Mouse (Mus musculus): ENCODE data around the gene Panx3.

Panx3 gene

DNA sequence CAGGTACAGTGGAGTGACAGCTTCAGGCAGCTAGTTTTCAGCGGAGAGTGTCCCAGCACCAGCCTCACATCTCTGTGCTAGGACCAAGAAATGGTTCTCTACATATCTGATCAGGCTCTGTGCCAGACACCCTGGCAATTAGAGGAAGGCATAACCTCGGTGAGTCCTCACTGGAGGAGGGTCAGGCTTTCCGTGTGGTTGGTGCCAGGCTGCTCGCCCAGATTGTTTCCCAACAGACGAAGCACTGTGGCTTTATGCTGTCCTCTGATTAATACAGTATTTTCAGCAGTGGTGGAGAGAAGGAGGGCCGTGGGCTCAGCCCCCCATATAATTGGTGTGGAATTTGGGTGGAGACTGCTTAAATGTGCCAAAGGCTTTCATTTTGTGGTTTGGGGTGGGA lies at the start of gene Panx3:
Gene Panx3 (minus strand): TSS at position 121 of the 400 bp plus-strand sequence.
- DNase-seq, result no peak

DNA sequence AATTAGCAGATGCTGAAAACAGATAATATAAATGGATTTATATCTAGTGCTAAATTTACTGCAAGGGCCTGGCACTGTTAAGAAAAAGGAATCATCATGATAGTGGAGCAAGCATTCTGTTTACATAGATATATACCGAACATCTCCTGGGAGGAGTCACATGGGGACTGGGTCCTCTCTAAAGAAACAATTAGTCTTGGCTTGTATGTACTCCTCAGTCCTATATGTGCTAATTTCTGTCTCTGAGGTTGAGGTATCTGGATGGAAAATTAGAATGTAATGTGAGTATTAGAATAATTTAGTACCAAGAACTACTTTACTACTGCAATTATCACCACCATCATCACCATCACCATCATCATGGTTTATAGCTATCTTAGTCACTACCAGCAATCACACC lies 47.1 kb upstream of the Panx3 start, which contains the start of gene Olfr160:
Gene Olfr160 (minus strand): TSS at position 101 of the 400 bp plus-strand sequence.
- no peak for DNase-seq

DNA sequence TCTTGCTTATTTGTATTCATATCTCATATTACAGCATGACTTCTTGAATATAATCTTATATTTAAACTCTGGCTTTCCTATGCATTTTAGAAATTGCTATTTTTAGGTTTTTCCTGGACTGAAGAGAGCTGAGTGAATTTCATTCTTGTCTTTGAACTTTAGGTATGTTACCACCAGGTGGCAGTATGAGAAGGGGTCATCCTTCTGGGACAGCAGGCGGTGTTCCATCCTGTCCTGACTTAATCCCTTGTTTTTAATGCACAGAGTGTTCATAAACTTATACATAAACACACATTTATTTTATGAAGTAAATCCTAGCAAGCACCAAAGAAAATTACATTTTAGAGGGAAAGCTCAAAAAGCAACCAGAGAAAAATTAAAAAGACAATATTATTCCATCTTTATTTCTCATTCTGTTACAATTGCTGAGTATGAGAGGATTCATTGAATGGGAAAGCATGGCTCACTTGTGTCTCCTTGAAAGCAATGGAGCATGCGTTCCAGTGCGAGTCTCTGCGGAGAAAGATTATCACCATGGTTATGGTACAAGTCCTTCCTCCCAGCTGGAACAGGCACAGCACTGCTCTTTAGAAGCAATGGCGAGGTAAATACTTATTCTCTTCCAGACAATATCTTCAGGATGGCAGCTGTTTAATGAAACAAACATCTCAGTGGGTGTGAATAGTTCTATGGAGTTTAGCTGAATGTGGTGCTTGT lies 21.1 kb upstream of the Panx3 start:
- DNase-seq, result no peak

DNA sequence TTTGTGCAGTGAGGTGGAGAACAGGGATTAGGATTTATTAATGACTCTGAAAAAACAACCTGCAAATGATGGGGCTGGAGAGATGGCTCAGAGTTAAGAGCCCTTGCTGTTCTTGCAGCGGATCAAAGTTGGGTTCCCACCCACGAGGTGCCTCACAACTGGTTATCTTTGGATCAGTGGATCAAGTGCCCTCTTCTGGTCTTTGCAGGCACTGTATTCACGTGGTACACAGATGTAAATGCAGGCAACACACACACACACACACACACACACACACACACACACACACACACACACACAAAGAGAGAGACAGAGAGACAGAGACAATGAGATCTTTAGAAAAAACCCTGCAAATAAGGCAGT lies 18.9 kb upstream of the Panx3 start:
- no peak for DNase-seq

DNA sequence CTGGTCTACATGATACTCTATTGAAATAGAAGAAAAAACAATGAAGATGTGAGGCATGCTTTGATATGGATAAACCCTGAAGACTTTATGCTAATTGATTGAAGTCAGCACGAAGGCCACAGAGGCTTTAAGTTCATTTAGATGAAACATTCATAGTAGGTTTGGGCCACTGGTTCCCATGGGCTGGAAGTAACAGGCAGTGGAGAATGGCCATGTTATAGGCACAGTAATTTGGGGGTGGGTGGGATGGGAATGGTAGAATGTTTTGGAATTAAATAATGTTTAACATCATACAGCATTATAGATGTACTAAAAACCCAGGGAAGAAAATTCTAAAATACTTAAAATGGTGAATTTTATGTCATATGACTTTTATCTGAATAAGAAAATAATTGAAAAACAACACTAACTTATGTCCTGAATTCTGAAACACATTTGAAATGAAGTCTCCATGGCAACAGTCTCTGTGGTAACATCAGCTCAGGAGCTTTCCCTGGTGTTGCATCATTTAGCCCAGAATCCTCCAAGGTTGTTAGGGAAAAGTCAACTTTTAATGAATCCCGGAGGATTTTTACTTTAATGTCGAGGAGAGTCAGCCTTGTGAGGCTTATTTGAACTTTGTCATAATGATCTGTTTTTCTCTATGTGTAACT lies 18.4 kb upstream of the Panx3 start:
- no peak for DNase-seq

DNA sequence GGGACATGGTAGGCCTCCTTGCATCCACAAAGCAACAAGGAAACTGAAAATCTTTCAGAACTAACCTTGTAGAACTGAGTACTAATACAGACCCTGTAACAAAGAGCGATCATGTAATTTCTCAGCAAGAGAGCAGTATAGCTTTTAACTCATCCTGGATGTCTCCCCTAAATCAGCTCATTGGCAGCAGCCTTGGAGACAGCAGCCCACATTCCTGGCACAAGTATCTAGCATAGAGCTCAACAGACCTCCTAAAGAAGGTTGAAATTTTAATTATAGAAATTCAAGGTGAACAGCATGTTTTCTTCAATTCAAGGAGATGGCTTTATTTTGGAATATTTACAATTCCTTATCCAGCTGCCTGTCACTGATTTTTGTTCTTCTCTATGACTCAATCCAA lies 12.1 kb upstream of the Panx3 start:
- no peak for DNase-seq

DNA sequence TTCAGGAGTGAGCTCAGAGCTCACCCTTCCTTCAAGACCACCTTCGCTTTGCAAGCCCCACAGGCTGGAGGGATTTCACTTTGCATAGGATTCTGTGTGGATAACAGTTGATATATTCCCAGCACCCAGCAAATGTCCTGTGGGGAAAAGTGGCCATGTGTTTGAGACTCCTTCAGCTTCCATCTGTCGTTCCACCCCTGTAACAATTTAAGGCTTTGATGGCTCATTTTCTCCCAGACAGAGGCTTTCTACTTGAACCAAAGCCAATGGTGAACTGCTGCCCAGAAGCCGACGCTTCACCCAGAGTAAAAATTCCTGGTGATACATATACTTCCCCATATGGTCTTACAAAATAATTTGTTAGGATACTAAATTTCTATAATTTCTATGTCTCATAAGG lies 6.3 kb upstream of the Panx3 start:
- DNase-seq, result no peak

DNA sequence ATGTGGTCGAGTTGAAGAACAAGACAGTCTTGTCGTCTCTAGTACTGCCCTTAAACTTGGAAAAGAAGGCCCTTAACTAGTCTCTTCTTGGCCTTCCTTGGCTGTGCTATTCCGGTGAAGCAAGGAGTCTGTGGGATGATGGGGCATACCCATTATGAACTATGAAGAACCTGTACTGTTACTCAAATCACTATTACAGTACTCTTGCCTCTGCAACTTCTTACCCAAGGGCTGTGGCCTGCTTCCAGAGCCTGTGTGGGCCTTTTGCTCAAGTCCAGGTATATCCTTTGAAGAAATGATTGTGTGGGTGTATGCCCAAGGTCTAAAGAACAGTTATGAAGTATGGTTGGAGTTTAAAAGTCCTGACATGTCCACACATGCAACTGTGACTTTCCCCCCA lies 1.2 kb upstream of the Panx3 start:
- no peak for DNase-seq

DNA sequence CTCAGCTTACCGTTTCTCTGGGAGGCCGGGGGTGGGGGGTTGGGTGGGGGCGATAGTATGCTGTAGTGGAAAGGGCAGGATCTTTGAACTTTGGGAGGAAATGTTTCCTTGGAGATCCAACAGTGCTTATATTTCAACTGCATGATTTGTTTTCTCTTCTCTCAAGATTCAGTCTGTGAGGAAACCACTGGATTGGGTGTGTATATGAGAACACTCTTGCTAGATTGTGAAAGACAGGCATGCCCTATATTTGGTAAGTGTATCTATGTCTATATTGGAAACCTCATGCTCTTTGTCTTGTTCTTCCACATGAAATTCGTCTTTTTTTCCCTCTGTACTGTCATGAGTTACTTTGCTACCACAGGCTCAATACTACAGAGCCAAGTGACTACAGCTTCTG lies 643 bp upstream of the Panx3 start:
- no peak for DNase-seq

DNA sequence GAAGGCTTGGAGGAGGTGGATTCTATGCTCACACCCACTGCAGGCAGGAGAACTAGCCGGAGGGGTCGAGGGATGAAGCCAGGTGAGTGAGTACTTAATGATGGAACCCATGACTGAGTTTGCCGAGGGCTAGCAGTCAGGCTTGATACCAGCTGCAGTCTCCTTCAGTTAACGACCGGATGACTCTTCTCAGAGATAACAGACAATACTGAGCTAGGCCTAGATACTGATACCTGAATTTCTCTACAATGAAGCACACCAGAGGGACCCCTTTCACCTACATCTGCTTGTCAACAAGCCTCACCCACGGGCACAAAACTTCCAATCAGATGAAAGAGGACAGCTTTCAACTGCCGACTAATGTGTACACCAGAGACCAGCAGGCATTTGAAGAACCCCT lies 3.0 kb downstream of the Panx3 start:
- DNase-seq, result no peak

DNA sequence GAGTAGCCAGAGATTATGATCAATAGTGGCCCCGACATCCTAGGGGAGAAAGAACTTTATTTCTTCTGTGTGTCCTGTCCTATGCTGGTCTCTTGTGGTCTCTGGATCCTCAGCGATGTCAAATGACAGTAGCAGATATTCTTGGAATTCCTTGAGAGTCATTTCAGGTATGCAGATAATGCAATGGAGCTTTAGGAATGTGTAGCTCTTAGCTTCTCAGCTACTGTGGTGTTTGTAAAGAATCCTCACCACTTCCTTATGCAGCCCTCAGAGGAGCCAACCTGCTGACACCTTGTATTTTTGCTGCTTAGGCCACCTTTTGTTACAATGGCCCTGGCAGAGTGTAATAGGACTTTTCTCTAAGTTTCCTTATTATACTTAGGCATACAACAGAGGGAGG lies 4.4 kb downstream of the Panx3 start:
- DNase-seq, result no peak

DNA sequence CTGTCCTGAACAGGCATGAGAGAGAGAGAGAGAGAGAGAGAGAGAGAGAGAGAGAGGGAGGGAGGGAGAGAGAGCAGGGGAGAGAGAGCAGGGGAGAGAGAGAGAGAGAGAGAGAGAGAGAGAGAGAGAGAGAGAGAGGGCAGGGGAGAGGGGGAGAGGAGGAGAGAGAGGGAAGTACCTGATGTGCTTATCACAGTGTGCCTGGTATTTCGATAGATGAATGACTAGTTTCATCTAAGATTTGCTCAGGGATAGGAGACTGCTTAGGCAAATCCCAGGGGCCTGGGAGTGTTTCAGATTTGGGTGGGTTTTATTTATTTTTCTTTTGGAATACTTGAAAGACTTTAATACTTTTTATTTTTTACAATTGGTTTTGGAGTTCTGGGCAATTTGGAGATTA lies 5.8 kb downstream of the Panx3 start:
- no peak for DNase-seq

DNA sequence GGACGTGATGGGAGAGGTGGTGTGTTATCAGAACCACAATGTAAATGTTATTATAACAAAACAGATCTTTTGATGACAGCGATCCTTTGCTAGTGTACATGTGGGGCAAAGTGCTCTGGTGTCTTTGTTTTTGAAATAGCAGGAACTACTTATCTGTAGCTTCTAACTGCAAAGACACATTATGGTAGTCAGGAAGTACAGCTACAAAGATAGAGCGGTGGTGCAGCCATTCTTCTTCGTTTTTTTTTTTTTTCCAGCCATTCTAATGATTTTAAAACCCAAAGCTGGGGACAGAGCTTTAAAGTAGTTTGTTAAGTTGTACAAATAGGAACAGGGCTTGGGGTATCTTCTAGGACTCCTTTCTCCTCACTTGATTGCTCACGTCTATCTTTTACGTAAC lies 9.6 kb downstream of the Panx3 start:
- no peak for DNase-seq

DNA sequence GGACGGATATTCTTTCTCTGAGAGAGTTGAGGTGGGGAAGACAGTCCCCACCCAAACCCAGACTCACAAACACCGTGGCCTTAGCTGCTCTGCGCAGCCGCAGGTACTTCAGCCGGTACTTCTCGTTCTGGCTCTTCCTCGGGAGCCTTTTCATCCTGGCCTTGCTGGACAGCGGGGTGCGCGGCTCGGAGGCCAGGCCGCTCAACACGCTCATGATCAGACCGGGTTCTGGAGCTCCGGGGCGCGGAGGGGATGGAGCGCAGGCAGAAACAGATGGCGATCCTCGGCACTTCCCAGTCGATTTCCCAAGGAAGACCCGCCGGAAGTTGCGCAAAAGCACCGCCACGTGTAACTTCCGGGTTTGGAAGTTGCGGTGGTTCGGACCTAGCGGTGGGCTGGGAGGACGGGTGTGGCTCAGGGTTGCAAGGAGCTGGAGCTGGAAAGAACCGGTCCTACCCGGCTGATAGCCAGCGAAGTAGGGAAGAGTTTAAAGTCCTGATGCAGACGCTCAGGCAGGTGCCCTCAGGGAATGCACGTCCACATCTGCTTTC lies 12.0 kb downstream of the Panx3 start, which contains the start of gene Tbrg1:
Gene Tbrg1 (minus strand): TSS at position 382 of the 551 bp plus-strand sequence.
- DNase-seq, result peak; percentile 68

DNA sequence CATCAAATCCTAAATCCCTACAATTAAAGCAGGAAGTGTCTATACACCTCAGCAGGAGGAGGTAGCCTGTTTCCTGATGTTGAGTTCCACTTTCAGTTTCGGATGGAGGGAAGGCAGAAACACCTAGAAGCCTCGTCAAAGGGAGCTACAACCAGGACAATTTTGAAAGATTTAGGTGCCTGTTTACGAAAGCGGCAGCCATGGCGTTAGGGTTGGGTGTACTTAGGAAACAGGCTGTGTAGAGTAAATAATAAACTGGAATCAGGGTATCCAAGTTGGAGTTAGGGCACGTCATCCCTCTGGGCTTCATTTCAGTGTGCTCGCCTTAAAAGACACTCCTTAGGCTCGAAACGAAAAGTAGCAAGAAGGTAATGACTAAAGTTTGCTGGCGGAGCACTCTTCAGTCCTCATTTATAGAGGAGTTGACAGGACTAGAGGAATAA lies 12.6 kb downstream of the Panx3 start:
- no peak for DNase-seq

DNA sequence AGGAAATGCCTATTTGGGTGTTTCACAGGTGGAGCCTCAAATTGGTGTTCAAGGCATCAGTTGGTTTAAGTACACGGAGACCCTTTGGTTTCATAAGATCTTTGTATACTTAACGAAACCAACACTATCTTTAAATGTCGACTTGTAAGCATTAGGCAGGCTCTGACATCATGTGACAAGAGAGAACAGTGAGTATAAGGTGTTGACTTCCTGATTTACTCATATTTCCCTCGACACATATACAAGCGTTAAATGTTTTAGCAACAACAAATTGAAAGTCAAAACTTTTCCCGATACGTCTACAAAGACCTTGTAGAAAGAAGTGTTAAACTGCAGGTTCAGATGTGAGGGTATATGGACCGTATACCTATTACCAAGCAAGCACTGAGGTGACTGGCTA lies 13.1 kb downstream of the Panx3 start:
- DNase-seq, result no peak

DNA sequence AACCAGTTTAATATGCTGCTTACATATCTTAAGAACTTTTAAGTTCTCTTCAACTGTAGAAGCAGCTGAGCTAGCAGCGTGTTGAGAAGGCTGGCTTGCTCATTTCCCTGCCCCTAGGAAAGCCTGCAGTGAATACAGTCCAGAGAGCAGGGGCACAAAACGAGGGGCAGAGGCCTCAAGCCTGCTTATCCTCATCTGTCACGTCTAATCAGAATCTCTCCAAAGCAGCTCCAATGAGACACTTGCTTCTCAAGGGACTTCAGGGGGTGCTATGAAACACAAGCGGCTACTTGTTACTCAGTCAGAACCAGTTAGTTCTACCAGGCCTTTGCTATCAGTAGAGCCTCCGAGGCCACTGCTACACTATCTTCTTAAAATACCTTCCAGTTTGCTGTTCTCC lies 15.2 kb downstream of the Panx3 start:
- DNase-seq, result no peak

DNA sequence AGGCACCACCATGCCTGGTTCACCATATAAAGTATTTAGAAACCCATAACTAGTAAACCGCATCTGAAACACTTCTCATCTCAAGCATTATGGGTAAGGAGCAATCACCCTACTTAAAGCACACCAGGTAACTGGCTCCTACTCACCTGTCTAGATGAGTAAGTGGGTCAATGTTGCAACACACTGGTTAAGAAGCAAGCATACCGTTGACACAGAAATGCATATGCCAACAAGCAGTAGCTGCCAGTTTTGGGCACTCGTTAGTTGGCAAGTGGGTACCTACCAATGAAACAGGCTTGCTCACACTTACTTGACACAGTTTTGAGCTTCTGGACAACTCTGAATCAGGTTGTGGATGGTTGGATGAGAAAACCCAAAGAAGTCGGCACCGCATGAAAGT lies 18.4 kb downstream of the Panx3 start:
- DNase-seq, result no peak

DNA sequence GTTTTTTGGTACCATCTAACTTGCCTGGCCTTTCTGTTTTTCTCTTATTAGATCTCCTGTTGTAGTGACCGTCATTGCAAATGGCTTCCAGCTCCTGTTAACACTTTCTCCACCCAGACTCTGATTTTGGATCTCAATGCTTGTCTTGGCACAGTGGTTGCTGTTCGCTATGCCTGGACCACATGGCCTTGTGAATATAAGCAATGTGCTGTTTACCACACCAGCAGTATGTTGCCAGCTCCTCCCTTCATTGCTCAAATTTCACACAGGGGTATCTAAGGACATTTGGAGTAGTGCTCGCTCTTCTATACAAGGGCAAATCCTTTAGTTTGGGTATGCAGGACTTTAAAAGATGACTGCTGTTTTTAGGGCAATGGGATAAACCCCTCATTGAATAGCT lies 22.8 kb downstream of the Panx3 start:
- no peak for DNase-seq

DNA sequence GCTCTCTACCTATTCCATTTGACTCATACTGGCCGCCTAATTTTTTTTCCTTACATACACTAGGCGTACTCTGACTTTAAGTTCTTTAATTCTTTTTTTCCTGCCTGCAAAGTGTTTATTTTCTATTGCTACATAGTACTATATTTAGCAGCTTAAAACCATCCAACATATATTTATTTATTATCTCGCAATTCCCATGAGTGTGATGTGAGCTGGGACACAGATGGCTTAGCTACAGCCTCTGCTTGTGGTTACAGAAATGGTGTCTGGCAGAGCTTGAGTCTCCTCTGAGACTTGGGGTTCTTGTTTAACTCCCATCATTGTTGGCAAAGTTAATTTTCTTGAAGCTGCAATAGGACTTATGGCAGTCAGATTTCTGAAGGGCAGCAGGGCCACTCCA lies 30.3 kb downstream of the Panx3 start:
- DNase-seq, result no peak

DNA sequence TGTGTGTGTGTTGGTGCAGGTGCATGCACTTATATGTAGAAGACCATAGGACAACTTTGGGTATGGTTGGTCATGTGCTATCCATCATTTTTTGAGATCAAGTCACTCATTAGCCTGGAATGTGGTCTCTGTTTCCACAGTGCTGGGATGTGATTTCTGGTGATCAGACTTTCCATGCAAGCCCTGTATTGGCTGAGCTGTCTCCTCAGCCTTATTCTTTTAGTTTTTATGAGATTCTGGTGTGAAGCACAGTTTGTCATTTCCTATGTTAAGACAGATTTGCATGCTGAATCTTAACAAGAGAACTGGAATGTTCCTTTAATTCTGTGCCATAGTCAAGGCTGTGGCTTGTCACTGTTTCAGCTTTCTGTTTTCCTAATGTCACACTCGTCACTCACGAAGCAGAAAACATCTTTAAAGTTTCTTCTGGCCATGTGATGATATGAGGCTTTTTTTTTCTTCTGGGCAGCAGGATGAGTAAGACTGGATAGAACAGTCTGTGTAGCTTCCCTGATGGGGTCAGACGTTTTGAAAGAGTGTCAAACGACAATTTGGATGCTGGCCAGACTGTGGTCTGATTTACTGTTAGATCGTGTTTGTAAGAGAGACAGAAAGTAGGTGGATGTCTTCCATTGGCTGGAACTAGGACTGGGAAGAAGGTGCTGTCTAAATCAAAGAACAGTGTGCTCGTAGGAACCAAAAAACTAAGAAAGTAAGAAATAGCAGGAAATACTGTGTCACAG lies 32.1 kb downstream of the Panx3 start:
- no peak for DNase-seq

DNA sequence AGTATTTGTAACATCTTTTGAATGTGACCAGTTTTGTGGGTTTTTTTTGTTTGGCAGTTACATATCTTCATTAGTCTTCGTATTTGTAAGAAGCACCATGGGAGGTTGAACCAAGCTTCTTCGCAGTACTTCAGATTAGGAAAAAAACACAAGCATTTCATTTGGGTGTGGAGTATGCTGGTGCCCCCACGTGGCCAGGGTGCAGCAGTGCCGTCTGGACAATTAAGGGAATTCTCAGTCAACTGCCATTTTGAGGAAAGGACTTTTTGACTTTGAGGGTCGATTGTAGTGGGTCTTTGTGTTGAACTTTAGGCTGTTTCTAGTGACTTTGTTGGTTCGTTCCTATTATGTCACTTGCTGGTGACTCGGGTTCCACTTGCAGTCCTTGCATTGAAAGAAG lies 32.7 kb downstream of the Panx3 start:
- peak; percentile 61 for DNase-seq

DNA sequence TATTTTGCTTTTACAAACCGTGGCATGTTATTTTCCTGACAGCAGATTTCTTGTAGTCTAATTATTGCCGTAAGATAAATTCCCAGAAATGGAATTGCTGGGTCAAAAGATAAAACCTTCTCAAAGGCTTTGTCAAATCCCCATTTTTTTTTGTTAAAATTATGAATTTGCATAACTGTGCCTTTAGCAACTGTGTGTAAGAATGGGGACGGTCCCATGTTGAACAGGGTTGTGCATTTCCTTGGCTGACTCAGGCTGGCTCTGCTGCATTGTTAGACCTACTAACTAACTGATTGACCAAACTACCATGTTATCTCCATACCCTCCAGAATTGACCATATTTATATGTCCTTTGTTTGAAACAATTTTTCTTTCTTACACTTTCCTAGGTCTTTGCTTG lies 34.8 kb downstream of the Panx3 start:
- DNase-seq, result no peak

DNA sequence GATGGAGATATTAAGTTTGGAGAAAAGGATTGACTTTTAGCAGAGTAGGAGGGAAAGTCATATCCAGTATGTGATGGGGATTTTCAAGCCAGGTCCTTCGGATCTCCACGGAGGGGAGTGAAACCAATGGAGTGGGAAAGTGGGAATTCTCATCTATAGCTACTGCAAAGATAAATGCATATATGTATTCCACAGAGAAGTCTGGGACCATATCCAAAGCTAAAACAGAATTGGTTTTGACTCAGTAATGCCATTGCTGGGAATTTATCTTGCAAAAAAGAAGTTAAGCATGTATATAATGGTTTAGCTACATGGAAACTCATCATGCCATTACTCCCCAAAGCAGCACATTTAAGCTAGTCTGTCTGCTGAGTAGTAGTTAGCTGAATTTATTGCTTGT lies 36.7 kb downstream of the Panx3 start:
- DNase-seq, result no peak

All from cerebellum, adult 8-10 months (tissue).